Mouse (Mus musculus): ENCODE data around the gene Srpx2.

The Srpx2 gene

GRCm38 (mm10) chrX:133908261-133908660 lies at the start of gene Srpx2:
TSS of gene Srpx2 (plus strand) at chrX:133908426.
- DNase-seq (ENCODE audit: low spot score in 2 of 2) = no peak

GRCm38 (mm10) chrX:133869743-133870142 lies 38.5 kb upstream of the Srpx2 start:
- DNase-seq (ENCODE audit: low spot score in 2 of 2) = no peak

DNA sequence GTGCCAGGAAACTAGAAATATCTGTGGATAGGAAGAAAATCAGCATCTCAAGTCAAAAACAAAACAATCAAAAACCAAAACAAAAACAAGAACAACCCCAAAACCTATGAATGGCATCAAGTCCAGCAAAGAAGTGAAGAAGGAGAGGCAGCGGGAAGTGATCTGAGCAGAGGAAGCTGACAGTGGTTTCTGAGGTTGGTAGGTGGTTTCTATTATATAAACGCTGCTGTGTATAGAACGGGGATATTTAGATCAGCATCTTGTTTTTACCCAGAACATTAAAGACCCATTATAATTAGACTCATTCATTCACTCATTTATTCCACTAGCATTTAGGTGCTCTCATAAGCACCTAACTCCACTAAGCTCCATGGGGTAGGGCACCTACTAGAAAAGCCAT lies 20.9 kb upstream of the Srpx2 start:
- no peak for DNase-seq (ENCODE audit: low spot score in 2 of 2)

DNA sequence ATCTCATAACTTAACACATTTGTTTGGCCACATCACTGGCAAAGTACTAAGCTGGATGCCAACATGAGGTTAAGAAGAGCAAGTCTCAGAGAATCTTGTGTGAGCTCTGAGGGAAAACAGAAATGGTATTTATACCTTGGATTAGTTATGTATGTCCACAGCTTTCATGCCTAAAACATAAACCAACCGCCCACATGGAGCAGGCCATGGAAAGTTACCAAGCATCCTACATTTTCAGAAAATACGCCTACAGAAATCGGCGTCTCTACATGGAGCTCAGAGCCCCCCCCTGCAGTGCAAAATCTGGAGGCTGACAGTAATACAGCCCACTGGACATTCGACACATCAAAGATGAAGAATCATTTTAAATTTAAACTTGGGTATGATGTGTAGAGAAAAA lies 20.1 kb upstream of the Srpx2 start:
- DNase-seq (ENCODE audit: low spot score in 2 of 2) = no peak

- DNase-seq (ENCODE audit: low spot score in 2 of 2) = peak; percentile 60 to 68
Measured at GRCm38 (mm10) chrX:133898014-133898542, 10.1 kb upstream of the Srpx2 start, which contains the start of gene Tspan6. TSS of gene Tspan6 (minus strand) at chrX:133898429.

GRCm38 (mm10) chrX:133911397-133912103 lies 3.3 kb downstream of the Srpx2 start:
- DNase-seq (ENCODE audit: low spot score in 2 of 2) = no peak

GRCm38 (mm10) chrX:133913006-133913405 lies 4.8 kb downstream of the Srpx2 start:
- DNase-seq (ENCODE audit: low spot score in 2 of 2) = no peak

DNA sequence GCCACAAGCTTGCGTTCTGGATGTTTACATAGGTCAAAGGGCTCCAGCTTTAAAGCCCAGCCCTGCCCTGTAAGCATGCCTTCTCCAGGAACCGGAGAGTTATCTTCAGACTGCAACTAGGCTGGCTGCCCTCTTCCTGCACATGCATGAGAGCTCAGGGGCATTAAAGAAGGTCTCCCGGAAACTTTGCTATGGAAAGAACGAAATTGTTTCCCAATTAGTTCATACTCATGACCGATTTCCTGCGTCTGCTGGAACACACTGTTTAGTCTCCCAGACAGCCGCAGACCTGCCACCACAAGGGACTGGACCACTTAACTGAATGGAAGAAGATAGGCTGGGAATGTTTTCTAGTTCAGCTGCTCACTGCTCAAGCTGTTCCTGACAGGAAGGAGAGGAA lies 6.0 kb downstream of the Srpx2 start:
- DNase-seq (ENCODE audit: low spot score in 2 of 2) = no peak

DNA sequence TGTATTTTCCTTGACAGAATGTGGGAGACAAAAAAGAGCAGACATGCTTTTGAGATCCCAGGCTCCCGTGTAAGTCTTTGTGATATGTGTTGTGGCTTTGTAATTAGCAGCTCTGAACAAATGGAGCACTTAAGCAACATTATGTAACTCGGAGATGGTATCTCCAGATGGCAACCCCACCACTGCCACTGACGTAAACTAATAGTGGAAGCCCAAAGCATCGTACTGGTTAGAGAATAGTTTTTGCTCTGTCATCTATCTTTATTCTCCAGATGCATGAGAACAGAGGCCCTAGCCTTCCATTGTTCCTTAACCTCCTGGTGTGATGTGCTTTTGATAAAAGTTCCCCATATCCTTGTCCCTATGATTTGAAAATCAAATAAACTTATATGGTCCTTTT lies 13.0 kb downstream of the Srpx2 start:
- DNase-seq (ENCODE audit: low spot score in 2 of 2) = no peak

DNA sequence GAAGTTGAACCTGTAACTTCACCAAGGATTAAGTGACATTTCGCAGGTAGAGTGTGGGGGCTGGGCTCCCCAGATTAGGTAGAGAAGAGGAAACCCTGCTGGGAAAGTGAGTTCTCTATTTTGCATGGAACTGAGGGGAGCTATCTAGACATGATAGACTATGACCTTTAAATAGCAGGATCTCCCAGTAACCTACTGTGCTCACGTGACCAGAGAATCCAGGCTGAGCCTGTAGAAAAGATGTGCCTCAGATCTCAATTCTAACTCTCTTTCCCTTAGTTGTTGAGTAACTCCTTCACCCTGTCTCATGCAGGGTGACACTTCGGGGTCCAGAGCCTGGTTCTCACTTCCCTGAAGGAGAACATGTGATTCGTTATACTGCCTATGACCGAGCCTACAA lies 18.5 kb downstream of the Srpx2 start:
- no peak for DNase-seq (ENCODE audit: low spot score in 2 of 2)

DNA sequence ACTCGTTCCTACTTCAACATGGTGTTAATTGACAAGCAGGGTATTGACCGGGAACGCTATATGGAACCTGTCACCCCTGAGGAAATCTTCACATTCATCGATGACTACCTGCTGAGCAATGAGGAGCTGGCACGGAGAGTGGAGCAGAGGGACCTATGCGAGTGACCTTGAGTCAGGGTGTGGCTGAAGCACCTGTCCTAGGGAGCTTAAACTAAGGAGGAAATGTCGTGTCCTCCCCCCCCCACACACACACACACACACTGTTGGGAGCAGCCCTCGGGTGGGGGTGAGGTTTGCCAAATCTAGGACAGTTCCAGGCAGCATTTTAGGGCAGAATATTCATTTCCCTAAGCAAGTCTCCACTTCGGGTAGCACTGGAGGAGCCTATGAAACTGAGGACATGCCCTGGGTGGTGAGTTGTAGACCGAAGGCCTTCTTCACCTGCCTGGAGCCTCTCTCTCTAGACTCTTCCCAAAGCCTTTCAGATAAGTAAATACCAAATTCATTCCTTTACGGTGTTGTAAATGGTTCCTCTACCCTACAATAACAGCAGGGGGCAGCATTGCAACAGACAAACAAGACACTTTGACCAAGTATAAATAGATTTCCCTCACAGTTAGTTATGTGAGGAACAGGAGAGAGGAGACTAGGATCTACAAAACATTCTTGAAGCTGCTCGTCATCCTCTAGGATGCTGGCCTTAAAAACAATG lies 23.2 kb downstream of the Srpx2 start:
- DNase-seq (ENCODE audit: low spot score in 2 of 2) = peak in 1 of 2 experiments; percentile 3

- DNase-seq (ENCODE audit: low spot score in 2 of 2) = no peak
Measured at GRCm38 (mm10) chrX:133936605-133937225, 28.5 kb downstream of the Srpx2 start.

DNA sequence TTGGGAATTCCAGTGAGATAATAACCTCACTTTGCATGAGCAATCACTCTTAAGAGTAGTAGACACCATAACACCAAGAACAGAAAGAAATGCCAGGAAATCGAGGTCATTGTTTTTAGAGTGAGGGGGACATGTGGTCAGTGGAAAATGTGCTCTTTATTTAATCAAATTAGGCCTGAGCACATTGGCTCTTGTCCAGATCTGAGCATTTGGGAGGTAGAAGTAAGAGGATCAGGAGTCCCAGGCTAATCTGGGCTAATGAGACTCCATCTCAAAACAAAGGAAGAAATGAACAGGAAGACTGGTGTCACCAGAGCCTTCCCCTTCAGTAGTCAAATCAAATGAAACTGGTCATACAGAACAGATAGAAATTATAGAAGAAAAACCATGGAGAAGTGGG lies 31.3 kb downstream of the Srpx2 start:
- DNase-seq (ENCODE audit: low spot score in 2 of 2) = no peak

- DNase-seq (ENCODE audit: low spot score in 2 of 2) = peak in 1 of 2 experiments; percentile 25
Measured at GRCm38 (mm10) chrX:133947427-133947826, 39.2 kb downstream of the Srpx2 start.

DNA sequence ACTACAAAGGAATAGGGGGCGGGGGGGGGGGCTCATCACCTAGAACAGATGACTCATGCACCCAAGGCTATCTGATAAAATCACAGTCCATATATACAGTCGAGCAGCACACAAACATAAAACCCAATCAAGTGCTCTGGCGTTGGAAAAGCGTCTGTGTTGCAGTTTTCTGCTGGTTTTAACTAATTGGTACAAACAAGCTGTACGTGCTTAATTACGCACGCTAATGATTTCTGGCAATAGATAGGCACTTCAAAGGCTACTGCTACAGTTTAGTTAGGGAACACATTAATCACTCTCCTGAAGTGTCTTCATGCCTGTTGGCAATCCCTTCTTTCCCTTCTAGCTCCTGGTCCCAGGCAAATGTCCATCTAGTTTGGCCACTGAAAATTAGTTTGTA lies 46.4 kb downstream of the Srpx2 start:
- DNase-seq (ENCODE audit: low spot score in 2 of 2) = no peak

DNA sequence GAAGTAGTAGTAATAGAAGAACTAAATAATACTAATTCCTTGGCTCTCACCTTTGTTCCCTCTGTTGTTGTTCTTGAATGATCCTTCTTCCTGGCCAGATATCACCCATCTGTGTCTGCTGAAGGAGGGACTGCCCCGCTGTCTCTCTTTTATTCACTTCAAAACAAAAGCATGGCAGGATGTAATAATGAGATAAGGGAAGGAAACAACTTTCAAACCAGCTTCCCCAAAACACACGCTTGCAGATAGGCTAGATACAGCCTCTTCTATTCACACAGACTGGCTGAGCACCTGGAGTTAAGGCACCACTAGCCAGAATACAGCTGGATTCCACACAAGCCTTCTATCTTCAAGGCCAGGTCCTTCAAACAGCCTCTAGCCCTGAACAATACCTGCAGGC lies 52.4 kb downstream of the Srpx2 start:
- DNase-seq (ENCODE audit: low spot score in 2 of 2) = no peak

GRCm38 (mm10) chrX:133964615-133965014 lies 56.4 kb downstream of the Srpx2 start:
- no peak for DNase-seq (ENCODE audit: low spot score in 2 of 2)

GRCm38 (mm10) chrX:133981231-133982002 lies 73.2 kb downstream of the Srpx2 start, which contains the start of gene Sytl4:
TSS of gene Sytl4 (minus strand) at chrX:133981812.
- no peak for DNase-seq (ENCODE audit: low spot score in 2 of 2)
